Mouse (Mus musculus) bone marrow macrophage, adult 2 months (primary cell): ENCODE results near the gene Il2rb. TPM values are rescaled to one million over a fixed set of nuclear protein-coding genes. Genes with fewer than 3 reads are reported as not detected.

Source experiments
- H3K27ac ChIP-seq: 2 replicates; pipeline ENCODE4 v1.5.1; 2012; ENCODE audit warnings: low read depth, low read length; ENCODE audit not compliant: insufficient read depth
- H3K4me1 ChIP-seq: 2 replicates; pipeline ENCODE4 v1.6.1; 2012; ENCODE audit warnings: low read length; ENCODE audit not compliant: control insufficient read depth, insufficient read depth
- H3K4me3 ChIP-seq: 2 replicates; pipeline ENCODE4 v1.5.1; 2012; ENCODE audit warnings: mild to moderate bottlenecking, low read length, moderate library complexity; ENCODE audit not compliant: insufficient read depth
- CTCF ChIP-seq: IDR thresholded peaks from 2 replicates; pipeline ENCODE4 v1.5.1; 2012; ENCODE audit warnings: low read depth, mild to moderate bottlenecking, low read length, moderate library complexity
- POLR2A ChIP-seq: IDR thresholded peaks from 2 replicates; pipeline ENCODE4 v1.6.1; 2012; ENCODE audit warnings: mild to moderate bottlenecking, low read depth, low read length, borderline replicate concordance
- polyA plus RNA-seq: library from polyadenylated mRNA; stranded (reverse); fragments of >200 nt; gene quantifications from 2 replicates; pipeline ENCODE4 v1.2.4, GENCODE M21; 2012; ENCODE audit not compliant: missing spikeins, insufficient read depth, insufficient read length

The Il2rb gene
- polyA plus RNA-seq, 1 experiment = not detected

DNA sequence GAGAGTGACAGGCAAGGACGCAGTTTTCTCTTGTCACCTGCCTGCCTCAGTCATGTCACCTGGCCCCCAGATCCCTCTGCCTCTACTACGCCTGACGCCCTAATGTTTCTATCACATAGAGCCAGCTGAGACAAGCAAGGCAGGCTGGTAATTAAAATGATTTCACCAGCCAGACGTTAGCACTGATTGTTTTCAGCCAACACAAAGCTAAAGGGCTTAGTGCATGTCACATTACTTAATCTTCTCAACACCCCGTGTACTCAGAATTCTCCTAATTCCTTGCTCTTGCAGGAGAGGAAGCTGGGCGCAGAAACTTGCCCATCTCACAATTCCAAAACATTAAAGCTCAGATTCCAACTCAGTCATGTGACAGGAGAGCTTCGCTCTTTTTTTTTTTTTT, 13.4 kb upstream of the Il2rb start:
- H3K27ac ChIP-seq = no peak overlapping the region
- TF ChIP-seq POLR2A (no peak), CTCF (no peak)
- no peaks in the 10 kb centered on the region for H3K4me1 ChIP-seq
- H3K4me3 ChIP-seq = no peak overlapping the region

GRCm38 (mm10) chr15:78505541-78505940, 10.5 kb upstream of the Il2rb start:
- H3K4me3 ChIP-seq = no peak overlapping the region
- H3K4me1 ChIP-seq = no peaks in the 10 kb centered on the region
- TF ChIP-seq POLR2A = no peak
- no peak for TF ChIP-seq CTCF
- no peak overlapping the region for H3K27ac ChIP-seq

- no peak for TF ChIP-seq POLR2A
- no peak for TF ChIP-seq CTCF
- Histone ChIP-seq H3K4me3 (no peak overlapping the region), H3K4me1 (no peaks in the 10 kb centered on the region), H3K27ac (no peak overlapping the region)
Measured at GRCm38 (mm10) chr15:78504816-78505215, 9.7 kb upstream of the Il2rb start.

GRCm38 (mm10) chr15:78504013-78504412, 8.9 kb upstream of the Il2rb start:
- H3K27ac ChIP-seq = no peak overlapping the region
- H3K4me3 ChIP-seq = no peak overlapping the region
- no peaks in the 10 kb centered on the region for H3K4me1 ChIP-seq
- TF ChIP-seq POLR2A = no peak
- TF ChIP-seq CTCF = no peak

- Histone ChIP-seq H3K27ac (no peak overlapping the region), H3K4me3 (no peak overlapping the region), H3K4me1 (no peaks in the 10 kb centered on the region)
- TF ChIP-seq CTCF = no peak
Measured at GRCm38 (mm10) chr15:78502437-78503132, 7.5 kb upstream of the Il2rb start.

DNA sequence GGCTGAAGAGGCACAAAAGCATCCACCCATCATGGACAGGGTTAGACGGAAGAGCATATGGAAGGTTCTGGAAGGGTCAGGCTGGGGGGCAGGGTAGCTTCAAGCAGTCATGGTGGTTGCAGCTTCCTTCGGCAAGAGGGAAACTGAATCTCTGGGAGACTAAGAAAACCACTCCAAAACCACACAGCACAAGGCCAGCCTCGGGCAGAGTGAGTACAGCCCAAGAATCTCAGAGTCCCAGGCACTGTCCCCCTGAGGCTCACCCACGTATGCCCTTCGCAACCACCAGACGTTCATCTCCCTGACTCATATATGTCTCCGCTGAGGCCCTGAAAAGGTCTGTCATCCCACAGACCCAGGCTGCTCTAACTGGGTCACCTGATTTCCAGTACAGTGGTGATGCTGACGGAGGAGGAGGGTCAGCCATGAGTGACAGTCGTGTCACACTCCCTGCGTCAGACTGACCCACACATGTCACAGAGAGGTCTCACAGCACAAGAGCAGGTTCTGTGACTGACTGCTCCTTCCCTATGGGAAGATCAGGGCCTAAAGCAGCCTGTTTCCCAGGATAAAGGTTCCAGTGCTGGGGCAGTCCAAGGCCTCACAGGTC, 1.6 kb downstream of the Il2rb start:
- no peaks in the 10 kb centered on the region for H3K4me1 ChIP-seq
- no peak overlapping the region for H3K27ac ChIP-seq
- no peak for TF ChIP-seq CTCF
- TF ChIP-seq POLR2A = no peak
- no peak overlapping the region for H3K4me3 ChIP-seq

DNA sequence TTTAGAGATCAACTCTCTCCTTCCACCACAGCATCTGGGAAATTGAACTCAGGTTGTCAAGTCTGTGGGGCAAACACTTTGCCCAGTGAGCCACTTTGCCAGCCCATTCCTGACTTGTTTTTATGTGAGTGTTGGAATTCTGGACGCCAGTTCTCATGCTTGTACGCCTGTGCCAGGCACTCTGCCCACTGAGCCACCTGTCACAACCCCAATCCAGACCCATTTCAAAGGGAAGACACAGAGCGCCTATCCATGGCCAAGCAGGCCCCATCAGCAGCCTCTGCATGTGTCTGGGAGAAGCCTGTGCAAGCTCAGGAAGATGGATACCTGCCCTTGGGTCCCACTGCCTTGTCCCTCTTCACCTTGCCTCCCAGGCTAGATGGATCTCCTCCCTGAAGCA, 3.8 kb downstream of the Il2rb start:
- Histone ChIP-seq H3K27ac (no peak overlapping the region), H3K4me1 (no peaks in the 10 kb centered on the region), H3K4me3 (no peak overlapping the region)
- TF ChIP-seq CTCF (no peak), POLR2A (no peak)

GRCm38 (mm10) chr15:78489906-78490305, 5.2 kb downstream of the Il2rb start:
- TF ChIP-seq POLR2A (no peak), CTCF (no peak)
- H3K27ac ChIP-seq = no peak overlapping the region
- H3K4me3 ChIP-seq = no peak overlapping the region
- H3K4me1 ChIP-seq = no peaks in the 10 kb centered on the region

DNA sequence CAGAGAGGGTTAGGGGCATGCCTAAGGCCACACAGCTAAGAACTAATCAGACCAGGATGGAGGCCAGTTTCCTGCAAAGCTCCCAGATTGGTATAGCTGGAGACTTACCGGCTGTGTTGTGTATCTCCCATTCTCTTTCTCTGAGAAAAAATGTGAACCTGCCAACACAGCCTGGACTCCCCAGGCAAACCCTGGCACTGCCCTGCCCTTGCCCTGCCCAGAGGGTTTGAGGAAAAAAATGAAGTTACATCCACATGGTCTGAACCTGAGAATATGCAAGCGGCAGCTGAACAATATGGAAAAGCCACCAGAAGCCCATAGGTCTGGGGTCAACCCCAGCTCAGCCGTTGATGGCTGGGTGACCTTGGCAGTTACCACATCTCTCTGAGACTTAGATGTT, 5.8 kb downstream of the Il2rb start:
- H3K27ac ChIP-seq = no peak overlapping the region

DNA sequence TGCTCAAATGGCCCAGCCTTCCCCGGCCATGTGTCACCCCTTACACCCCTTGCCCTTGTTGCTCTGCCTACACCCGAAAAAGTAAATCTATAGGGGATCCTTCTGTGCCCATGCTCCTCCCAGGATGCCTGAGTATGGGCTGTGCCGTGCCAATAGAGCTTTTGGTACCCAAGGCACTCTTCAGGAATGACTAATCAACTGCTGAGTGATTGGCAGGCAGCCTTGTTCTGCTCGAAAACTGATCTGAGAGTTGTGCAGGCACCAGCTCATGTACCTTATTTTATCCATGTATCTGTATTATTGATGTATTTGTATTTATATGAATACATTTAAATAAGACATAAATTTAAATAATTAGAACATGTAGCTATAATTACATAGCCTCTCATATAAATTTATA, 8.0 kb downstream of the Il2rb start:
- Histone ChIP-seq H3K4me1 (no peaks in the 10 kb centered on the region), H3K4me3 (no peak overlapping the region), H3K27ac (no peak overlapping the region)
- TF ChIP-seq POLR2A (no peak), CTCF (no peak)

More for the DNA sequence above, 5.8 kb downstream of the Il2rb start:
- no peak overlapping the region for H3K4me3 ChIP-seq
- TF ChIP-seq POLR2A = no peak
- TF ChIP-seq CTCF = no peak
- no peaks in the 10 kb centered on the region for H3K4me1 ChIP-seq
